Mouse (Mus musculus) limb, embryonic 15.5 days (tissue): ENCODE results near the gene Tcl1b5. TPM values are rescaled to one million over a fixed set of nuclear protein-coding genes. Genes with fewer than 3 reads are reported as not detected.
"Not testable (repeated sequence)": the region's sequence is repeated elsewhere in the genome, so short reads cannot be mapped to it uniquely, and the experiment has no call there.

Source experiments
- ATAC-seq: fragments of 200-750 bp; cut with Nextera tagmentation; 2 replicates; pipeline ENCODE4 v1.8.0; 2017; ENCODE audit warnings: low read depth, moderate TSS enrichment; ENCODE audit not compliant: insufficient number of reproducible peaks, low FRiP score, low TSS enrichment
- H3K27ac ChIP-seq: fragments of 300-500 bp; sonication (generic); 2 replicates; pipeline ENCODE4 v1.5.1; 2015; ENCODE audit warnings: moderate library complexity, mild to moderate bottlenecking, inconsistent platforms
- H3K27me3 ChIP-seq: fragments of 300-500 bp; sonication (generic); 2 replicates; pipeline ENCODE4 v1.6.1; 2015; ENCODE audit warnings: inconsistent platforms
- H3K36me3 ChIP-seq: fragments of 300-500 bp; sonication (generic); 2 replicates; pipeline ENCODE4 v1.6.1; 2015; ENCODE audit warnings: inconsistent platforms
- H3K4me1 ChIP-seq: fragments of 300-500 bp; sonication (generic); 2 replicates; pipeline ENCODE4 v1.6.1; 2015; ENCODE audit warnings: inconsistent platforms
- H3K4me2 ChIP-seq: fragments of 300-500 bp; sonication (generic); 2 replicates; pipeline ENCODE4 v1.6.1; 2015; ENCODE audit warnings: mild to moderate bottlenecking, inconsistent platforms
- H3K4me3 ChIP-seq: fragments of 300-500 bp; sonication (generic); 2 replicates; pipeline ENCODE4 v1.5.1; 2015; ENCODE audit warnings: mild to moderate bottlenecking, inconsistent platforms
- H3K9ac ChIP-seq: fragments of 300-500 bp; sonication (generic); 2 replicates; pipeline ENCODE4 v1.6.1; 2015; ENCODE audit warnings: inconsistent platforms
- H3K9me3 ChIP-seq: fragments of 300-500 bp; sonication (generic); 2 replicates; pipeline ENCODE4 v1.6.1; 2016; ENCODE audit warnings: inconsistent platforms
- WGBS: fragments of 180-500 bp; shearing (Covaris S2); methylation state at CpG from one replicate; pipeline ENCODE4 v1.1.7; 2015; 5-methylcytosine and 5-hydroxymethylcytosine counted together
- polyA plus RNA-seq: library from polyadenylated mRNA; unstranded; fragments of >200 nt; fragmentation: Nextera tagmentation; extraction: Ambion mirVana; gene quantifications from 2 replicates; pipeline ENCODE4 v1.2.1, GENCODE M21; 2015

Gene Tcl1b5
- polyA plus RNA-seq, 1 experiment from 2014 or later: not detected

DNA sequence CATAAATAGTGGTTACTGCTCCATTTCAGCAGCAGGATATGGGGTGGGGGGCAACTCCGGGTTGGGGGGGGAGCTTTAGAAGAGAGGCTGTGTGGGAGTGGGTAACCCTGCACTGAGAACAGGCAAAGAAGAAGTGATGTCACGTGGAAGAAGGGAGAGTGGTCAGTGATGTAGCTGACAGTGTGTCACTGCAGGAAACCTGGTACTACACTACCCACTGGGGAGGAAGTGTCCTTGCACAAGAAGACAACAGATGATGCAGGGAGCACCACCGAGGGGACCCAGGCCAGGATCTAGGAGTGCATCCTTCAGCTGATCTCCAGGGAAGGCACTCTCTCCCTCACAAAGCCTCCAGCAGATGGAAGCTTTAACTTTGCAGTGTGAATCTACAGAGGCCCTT, 9.4 kb upstream of the Tcl1b5 start:
- H3K4me1 ChIP-seq: no peaks in the 10 kb centered on the region
- 59% methylated on average over 3 of the region's 3 CpGs for WGBS

DNA sequence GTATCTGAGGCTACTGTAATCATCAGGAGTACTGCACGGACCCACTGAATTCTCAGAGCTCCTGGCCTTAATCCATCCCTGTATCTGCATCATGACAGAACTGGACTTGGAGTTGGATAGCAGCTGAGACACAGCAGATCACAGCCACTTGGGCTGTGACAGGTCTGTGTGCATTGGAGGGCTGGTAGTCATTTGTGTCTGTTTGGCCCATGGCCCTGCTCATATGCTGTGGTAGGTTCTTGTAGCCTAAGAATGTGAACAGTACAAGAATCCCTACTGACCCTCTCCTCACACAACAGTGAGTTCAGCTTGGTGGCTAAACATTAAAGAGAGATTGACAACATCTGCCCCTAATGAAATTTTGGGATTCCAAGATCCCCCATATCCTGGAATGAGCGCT, 2.8 kb upstream of the Tcl1b5 start:
- no peak for ATAC-seq
- WGBS: 80% methylated on average over 2 of the region's 2 CpGs

More for the DNA sequence above, 9.4 kb upstream of the Tcl1b5 start:
- H3K9me3 ChIP-seq: no peaks in the 10 kb centered on the region
- H3K4me2 ChIP-seq: no peak overlapping the region
- no peak overlapping the region for H3K9ac ChIP-seq
- no peaks in the 10 kb centered on the region for H3K36me3 ChIP-seq
- no peak overlapping the region for H3K27ac ChIP-seq
- no peak for ATAC-seq
- H3K4me3 ChIP-seq: no peak overlapping the region
- H3K27me3 ChIP-seq: no peaks in the 10 kb centered on the region

DNA sequence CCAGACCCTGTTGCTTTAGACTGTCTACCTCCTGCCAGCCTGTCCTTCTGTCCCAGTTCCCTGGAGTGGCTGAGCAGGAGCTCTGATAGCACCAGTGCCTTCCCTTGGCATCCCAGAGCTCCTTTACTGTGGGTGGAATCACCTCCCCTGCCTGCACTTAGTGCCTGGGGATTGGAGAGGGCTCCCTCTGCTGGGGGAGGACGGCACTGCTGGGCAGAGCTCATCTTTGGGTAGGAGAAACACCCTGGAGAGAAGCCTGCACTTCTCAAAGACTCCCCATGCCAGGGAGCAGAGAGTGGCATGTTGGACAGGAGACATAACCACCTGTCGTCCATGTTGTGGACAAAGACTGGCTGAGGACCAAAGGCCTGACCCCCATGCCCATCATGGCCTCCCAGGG, 1.8 kb upstream of the Tcl1b5 start:
- not testable (repeated sequence) for H3K4me3 ChIP-seq, H3K4me2 ChIP-seq, H3K9me3 ChIP-seq, H3K27ac ChIP-seq, H3K4me1 ChIP-seq, ATAC-seq, H3K36me3 ChIP-seq, H3K27me3 ChIP-seq, H3K9ac ChIP-seq
- WGBS: 34% methylated on average over 2 of the region's 2 CpGs

More for the DNA sequence above, 2.8 kb upstream of the Tcl1b5 start:
- Histone ChIP-seq H3K4me1 (no peaks in the 10 kb centered on the region), H3K36me3 (no peaks in the 10 kb centered on the region), H3K27ac (no peak overlapping the region), H3K9me3 (no peaks in the 10 kb centered on the region), H3K27me3 (no peaks in the 10 kb centered on the region), H3K4me3 (no peak overlapping the region), H3K4me2 (no peak overlapping the region), H3K9ac (no peak overlapping the region)

DNA sequence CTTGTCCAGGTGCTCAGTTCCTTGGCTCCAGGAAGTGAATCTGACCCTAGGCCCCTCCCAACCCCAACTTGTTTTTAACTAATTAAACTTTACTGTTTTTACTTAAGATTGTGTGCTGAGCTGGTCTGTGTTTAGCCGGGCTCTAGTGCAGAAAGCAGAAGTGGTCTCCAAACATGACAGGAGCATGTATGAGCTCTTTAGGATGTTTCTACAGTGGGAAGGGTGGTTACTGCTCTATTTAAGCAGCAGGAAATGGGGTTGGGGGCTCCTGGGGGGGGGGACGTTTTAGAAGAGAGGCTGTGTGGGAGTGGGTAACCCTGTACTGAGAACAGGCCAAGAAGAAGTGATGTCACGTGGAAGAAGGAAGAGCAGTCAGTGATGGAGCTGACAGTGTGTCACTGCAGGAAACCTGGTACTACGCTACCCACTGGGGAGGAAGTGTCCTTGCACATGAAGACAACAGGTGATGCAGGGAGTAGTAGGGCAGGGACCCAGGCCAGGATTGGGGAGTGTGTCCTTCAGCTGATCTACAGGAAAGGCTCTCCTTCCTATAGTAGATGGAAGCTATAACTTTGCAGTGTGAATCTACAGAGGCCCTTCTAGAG, 5.0 kb downstream of the Tcl1b5 start:
- H3K4me2 ChIP-seq, H3K27ac ChIP-seq, H3K27me3 ChIP-seq, H3K9ac ChIP-seq, ATAC-seq, H3K9me3 ChIP-seq, H3K4me3 ChIP-seq, H3K4me1 ChIP-seq, H3K36me3 ChIP-seq: not testable (repeated sequence)
- 55% methylated on average over 4 of the region's 4 CpGs for WGBS

DNA sequence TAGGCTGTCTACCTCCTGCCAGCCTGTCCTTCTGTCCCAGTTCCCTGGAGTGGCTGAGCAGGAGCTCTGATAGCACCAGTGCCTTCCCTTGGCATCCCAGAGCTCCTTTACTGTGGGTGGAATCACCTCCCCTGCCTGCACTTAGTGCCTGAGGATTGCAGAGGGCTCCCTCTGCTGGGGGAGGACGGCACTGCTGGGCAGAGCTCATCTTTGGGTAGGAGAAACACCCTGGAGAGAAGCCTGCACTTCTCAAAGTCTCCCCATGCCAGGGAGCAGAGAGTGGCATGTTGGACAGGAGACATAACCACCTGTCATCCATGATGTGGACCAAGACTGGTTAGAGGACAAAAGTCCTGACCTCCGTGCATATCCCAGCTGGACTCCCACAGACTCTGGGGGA, 12.8 kb downstream of the Tcl1b5 start:
- ATAC-seq, H3K4me1 ChIP-seq, H3K4me2 ChIP-seq, H3K9me3 ChIP-seq, H3K4me3 ChIP-seq, H3K9ac ChIP-seq, H3K27me3 ChIP-seq, H3K27ac ChIP-seq, H3K36me3 ChIP-seq: not testable (repeated sequence)
- WGBS: 31% methylated on average over 2 of the region's 2 CpGs

DNA sequence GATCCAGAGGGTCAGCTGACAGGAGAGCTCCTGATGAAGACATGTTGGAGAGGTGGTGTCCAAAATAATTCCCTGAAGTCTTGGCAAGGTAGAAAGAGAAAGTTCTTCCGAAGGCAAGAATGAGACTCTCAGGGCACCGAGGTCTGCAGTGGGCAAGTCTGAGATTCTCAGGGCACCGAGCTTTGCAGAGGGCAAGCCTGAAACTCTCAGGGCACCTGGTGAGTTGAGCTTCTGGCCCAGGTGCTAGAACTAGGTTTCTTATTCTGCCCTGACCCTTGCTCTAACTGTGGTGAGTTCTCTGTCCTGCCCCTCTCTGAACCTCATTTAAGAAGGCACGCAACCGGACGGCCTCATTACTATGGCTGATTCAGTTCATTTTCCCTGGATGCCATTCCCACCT, 14.6 kb downstream of the Tcl1b5 start, which contains the start of gene Tcl1b3:
Gene Tcl1b3 (plus strand): TSS at position 301 of the 400 bp plus-strand sequence.
- H3K4me3 ChIP-seq, ATAC-seq: not testable (repeated sequence)
- WGBS: 90% methylated on average over 6 of the region's 6 CpGs

DNA sequence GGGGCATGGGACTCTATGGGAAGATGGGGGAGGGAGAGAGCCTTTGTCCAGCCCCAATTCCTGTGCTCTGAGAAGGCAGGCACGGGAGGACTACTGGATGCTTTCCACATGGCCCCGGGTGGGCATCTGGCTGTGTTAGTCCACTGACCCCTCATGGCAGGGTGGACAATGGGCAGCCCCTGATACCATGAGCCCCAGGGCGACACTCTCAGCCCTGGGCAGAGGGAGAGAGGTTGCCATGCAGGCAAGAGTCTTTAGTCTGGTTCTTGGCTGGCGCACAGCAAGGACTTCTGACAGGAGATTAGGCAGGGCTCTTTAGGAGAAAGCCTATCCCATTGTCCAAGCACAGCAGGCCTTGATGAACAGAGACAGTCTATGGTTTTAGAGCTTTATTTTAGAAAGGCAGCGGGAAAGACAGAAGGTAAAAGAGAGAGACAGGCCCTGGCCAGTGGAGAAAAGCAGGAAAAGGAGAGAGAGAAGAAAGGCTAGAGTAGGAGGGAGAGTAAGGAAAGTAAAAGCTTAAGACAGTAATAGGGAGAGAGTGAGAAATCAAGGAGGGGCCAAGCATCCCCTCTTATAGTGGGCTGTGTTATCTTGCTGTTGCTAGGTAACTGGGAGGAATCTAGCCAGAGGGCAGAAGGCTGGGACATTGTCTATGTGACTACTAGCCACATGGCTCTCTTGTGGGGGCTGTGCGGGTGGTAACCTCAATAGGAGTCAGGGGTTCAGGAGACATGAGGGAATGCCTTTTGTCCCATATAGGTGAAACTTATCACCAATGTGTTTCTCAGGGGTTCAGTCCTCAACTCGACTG, 23.7 kb downstream of the Tcl1b5 start:
- not testable (repeated sequence) for H3K27ac ChIP-seq, H3K4me3 ChIP-seq, ATAC-seq, H3K9ac ChIP-seq, H3K9me3 ChIP-seq, H3K36me3 ChIP-seq, H3K4me1 ChIP-seq, H3K27me3 ChIP-seq, H3K4me2 ChIP-seq
- 67% methylated on average over 7 of the region's 7 CpGs for WGBS

More for the DNA sequence above, 14.6 kb downstream of the Tcl1b5 start, which contains the start of gene Tcl1b3:
- H3K4me2 ChIP-seq, H3K27ac ChIP-seq, H3K27me3 ChIP-seq, H3K9me3 ChIP-seq, H3K4me1 ChIP-seq, H3K36me3 ChIP-seq, H3K9ac ChIP-seq: not testable (repeated sequence)

DNA sequence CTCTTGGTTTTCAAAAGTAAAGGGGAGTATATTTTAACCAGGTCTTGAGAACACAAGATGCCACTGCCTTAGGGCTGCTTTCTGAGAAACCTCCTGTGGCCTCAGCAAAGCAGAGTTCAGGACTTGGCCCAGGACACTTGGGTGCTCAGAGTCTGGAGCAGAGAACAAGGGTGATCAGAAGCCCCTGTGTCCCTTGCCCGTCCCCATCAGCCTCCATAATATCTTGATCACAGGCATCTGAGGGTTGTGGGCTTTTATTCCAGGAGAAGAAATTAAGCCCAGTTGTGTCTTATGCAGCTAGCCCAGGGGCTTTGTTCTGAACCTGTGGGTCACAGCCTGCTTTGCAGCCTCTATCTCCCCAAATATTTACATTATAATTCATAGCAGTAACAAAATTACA, 25.5 kb downstream of the Tcl1b5 start, which contains the start of gene Tcl1b4:
Gene Tcl1b4 (plus strand): TSS at position 301 of the 400 bp plus-strand sequence.
- H3K27ac ChIP-seq, H3K4me1 ChIP-seq, H3K9ac ChIP-seq, H3K9me3 ChIP-seq, H3K27me3 ChIP-seq, H3K4me2 ChIP-seq, H3K4me3 ChIP-seq, H3K36me3 ChIP-seq, ATAC-seq: not testable (repeated sequence)
- 74% methylated on average over 1 of the region's 1 CpGs for WGBS

DNA sequence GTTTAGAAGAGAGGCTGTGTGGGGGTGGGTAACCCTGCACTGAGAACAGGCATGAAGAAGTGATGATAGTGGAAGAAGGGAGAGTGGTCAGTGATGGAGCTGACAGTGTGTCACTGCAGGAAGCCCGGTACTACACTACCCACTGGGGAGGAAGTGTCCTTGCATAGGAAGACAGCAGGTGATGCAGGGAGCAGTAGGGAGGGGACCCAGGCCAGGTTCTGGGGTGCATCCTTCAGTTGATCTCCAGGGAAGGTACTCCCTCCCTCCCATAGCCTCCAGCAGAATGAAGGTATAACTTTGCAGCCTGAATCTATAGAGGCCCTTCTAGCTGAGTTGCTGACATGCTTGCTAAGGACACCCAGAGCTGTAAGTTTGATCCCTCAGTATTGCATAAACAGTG, 30.9 kb downstream of the Tcl1b5 start:
- ATAC-seq: no peak
- H3K27me3 ChIP-seq: no peaks in the 10 kb centered on the region
- no peaks in the 10 kb centered on the region for H3K36me3 ChIP-seq
- no peaks in the 10 kb centered on the region for H3K4me1 ChIP-seq
- no peaks in the 10 kb centered on the region for H3K9me3 ChIP-seq
- no peak overlapping the region for H3K4me2 ChIP-seq
- no peak overlapping the region for H3K9ac ChIP-seq
- no peak overlapping the region for H3K27ac ChIP-seq
- no peak overlapping the region for H3K4me3 ChIP-seq
- WGBS: 59% methylated on average over 1 of the region's 1 CpGs

DNA sequence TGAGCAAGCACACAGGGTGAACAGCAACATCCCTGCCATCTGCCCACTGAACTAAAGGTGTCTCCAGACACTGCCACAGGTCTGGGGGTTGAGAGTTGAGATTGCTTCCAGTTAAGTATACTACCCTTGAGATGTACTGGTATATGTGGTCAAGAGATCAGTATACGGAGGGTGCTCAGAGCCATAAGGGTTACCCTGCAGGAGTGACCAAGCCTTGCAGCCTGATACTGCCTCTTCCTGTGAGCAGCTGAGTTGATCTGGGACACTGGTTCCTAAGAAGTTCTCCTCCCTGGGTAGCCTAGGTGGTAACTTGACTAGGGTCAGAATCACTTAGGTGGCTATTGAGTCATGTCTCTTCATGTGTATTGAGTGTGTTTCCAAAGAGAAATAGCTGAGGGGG, 32.3 kb downstream of the Tcl1b5 start:
- WGBS: 94% methylated on average over 1 of the region's 1 CpGs
- ATAC-seq: no peak
- Histone ChIP-seq H3K27ac (no peak overlapping the region), H3K4me3 (no peak overlapping the region), H3K27me3 (no peaks in the 10 kb centered on the region), H3K36me3 (no peaks in the 10 kb centered on the region), H3K4me2 (no peak overlapping the region), H3K9me3 (no peaks in the 10 kb centered on the region), H3K9ac (no peak overlapping the region), H3K4me1 (no peaks in the 10 kb centered on the region)

DNA sequence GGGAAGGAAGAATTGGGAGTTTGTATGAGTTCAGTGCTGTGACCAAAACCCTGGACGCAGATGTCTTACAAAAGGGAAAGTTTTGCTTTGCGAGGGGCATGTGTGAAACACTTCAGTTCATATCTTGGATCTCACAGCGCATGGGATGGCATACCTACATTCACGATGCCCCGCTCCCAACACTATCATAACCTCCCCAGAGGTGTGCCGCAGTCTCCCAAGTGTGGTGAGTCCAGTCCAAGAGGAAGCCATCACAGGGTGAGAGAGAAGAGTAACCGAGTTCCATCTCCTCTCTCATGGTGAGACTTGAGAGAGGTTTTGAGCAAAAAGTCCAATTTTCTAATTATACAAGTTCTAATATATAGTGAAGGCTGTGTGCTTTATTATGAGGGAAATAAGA, 33.1 kb downstream of the Tcl1b5 start:
- no peak overlapping the region for H3K4me3 ChIP-seq
- H3K36me3 ChIP-seq: no peaks in the 10 kb centered on the region
- no peak overlapping the region for H3K9ac ChIP-seq
- ATAC-seq: no peak
- no peaks in the 10 kb centered on the region for H3K4me1 ChIP-seq
- no peak overlapping the region for H3K27ac ChIP-seq
- H3K4me2 ChIP-seq: no peak overlapping the region
- 88% methylated on average over 7 of the region's 7 CpGs for WGBS
- no peaks in the 10 kb centered on the region for H3K27me3 ChIP-seq
- no peaks in the 10 kb centered on the region for H3K9me3 ChIP-seq

DNA sequence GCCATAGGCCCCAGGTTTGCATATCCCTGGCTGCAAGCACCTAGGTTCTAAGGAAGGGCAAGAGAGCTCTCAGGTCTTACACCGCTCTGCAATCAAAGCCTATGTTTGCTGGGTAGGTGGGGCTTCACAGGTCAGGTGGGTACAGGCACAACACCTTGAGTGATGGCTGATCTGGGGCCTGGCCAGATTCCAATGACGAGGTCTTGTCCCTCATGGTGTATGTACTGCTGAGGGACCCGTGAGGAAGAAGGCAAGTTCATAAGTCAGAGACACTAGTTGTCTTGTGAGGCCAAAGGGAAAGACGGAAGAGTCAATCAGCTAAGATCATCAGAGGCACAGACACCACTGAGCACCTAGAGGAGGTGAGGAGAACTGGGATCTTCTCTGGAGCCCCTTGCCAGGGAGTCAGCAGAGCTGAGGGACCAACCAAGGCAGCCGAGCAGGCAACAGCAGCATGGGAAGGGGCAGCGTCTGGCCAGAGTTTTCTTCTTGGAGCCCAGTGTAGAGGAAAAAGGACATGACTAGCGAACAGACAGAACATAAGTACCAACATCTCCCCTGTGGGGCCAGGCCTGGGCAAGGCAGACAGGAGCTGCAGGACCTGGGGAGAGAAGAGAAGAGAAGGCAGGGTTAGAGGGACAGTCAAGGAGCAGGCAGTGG, 41.1 kb downstream of the Tcl1b5 start:
- 85% methylated on average over 7 of the region's 7 CpGs for WGBS
- H3K4me1 ChIP-seq: no peaks in the 10 kb centered on the region
- no peak overlapping the region for H3K4me3 ChIP-seq
- H3K9me3 ChIP-seq: no peaks in the 10 kb centered on the region
- 0 out of 2 replicates have a peak, but pooled peaks have one; percentile 35 for ATAC-seq
- no peak overlapping the region for H3K27ac ChIP-seq
- no peaks in the 10 kb centered on the region for H3K27me3 ChIP-seq
- H3K9ac ChIP-seq: no peak overlapping the region
- no peaks in the 10 kb centered on the region for H3K36me3 ChIP-seq
- H3K4me2 ChIP-seq: no peak overlapping the region
